Mouse (Mus musculus): ENCODE results near the gene Sdc3.

Sdc3 gene

DNA sequence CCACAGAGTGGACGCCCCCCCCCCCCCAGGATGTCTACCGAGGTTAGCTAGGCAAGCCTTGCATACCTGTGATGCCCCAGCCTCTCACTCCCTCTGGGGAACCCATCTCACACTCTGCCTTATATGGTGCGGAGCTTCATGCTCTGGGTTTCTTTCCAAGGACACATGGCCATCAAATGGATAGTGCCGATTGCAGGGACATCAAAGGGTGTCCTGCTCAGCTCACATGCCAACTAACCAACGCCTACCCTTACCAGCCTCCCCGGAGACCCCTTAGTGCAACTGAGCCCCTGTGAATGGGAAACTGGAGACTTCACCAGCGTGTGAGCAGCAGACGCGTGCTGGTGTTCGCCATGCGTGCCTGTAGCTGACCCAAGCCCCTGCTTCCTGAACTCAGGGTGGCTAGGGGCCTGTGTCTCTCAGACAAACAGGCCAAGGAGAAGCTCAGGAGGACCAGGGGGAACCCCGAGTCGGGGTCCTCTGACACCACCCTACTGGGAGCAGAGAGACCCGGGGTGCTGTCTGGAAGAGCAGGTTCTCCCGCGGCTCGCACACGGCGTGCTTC, 444 bp upstream of the Sdc3 start:
- in situ Hi-C loops (cut with MseI, MboI) = loop anchor here (5.0 kb wide), 2 partner anchors 85 to 160 kb away; no protein-coding TSS in a partner anchor

DNA sequence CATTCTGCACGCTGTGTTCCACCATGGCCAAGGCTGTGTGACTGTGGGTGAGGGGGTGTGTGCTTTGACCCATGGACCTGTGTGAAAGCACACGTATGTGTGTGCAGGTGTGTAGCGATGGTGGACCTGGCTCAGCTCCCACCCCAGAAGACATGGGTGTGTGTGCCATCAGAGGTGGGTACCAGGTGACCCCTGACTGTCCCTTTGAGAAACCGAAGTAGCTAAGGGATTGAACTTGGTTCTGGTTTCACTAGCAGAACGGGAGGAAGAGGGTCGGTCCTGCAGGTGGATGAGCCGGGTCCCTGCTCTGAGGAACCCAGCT, 804 bp downstream of the Sdc3 start:
- in situ Hi-C loops (cut with MseI, MboI) = loop anchor here (5.0 kb wide), 2 partner anchors 84 to 159 kb away; no protein-coding TSS in a partner anchor

DNA sequence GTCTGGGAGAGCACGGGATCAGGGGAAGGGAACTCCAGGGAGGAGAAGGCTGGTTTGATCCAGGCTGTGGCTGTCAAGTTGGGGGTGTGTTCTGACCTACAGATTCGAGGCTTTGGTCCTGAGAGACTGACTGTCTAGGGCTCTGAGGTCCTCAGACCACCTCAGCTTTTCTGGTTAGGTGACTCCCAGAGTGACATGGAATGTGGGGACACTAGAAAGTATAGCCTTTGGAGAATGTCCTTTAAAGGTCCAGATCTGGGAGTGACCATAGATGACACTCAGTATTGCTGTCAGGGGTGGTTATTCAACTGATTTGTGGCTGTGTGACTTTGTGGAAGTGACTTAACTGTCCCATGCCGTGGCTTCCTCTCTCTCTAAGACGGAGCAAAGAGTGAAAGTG, 2.4 kb downstream of the Sdc3 start:
- in situ Hi-C loops (cut with MseI, MboI) = loop anchor here (5.0 kb wide), 2 partner anchors 83 to 158 kb away; no protein-coding TSS in a partner anchor

DNA sequence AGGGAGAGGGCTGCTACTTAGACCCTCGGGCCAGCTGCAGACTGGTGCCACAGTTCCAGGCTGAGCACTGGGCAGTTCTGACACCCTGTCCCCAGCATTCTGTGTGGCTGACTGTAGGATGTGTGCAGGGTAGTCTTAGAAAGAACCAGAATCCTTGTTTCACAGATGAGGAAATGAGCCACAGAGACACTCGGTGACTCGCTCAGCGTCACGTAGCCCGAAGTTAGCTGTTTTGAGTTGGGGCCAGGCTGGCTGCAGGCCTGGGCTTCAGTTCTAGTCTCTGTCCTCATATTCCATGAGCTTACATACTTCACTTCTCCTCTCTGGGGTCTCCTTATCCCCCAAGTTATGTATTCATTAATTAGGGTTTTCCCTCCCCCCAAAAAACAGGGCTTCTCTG, 3.6 kb downstream of the Sdc3 start:
- in situ Hi-C loops (cut with MseI, MboI) = no loop called here

DNA sequence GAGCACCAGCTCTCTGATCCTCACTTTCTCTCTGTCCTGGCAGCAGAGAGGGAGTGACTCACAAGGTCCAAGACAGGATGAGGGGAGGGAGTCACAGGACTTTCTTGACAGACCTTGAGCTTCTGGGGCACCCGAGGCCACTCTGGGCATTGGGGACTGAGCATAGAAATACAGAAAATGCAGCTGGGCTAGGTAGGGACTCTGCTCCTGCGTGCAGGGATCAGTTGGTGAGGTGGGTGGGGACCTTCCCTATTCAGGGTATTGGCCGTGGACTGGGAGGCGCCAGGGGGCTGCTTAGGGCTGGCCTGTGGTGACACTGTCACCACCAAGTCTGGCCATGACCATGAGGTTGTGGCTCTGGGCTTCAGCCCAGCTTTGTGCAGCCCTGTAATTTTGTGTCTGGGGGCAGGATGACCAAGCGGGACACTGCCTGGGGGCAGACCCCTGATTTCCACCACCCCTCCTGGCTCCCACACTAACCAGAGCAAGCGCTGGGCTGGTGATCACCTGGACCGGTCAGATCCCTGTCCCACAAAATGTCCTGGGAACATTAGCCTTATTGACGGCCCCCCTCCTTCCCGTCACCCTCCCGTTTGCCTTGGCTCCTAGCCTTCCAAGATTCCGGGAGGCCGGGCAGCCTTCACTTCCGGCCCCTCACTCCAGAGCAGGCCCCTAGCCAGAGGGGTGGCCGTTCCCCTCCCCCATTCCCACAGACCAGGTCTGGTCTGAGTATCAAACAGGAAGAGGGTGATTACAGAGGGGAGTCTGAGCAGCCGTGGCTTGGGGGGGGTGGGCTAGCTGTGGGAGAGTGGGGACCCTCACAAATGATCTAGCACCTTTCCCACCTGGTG, 5.1 kb downstream of the Sdc3 start:
- in situ Hi-C loops (cut with MseI, MboI) = no loop called here

DNA sequence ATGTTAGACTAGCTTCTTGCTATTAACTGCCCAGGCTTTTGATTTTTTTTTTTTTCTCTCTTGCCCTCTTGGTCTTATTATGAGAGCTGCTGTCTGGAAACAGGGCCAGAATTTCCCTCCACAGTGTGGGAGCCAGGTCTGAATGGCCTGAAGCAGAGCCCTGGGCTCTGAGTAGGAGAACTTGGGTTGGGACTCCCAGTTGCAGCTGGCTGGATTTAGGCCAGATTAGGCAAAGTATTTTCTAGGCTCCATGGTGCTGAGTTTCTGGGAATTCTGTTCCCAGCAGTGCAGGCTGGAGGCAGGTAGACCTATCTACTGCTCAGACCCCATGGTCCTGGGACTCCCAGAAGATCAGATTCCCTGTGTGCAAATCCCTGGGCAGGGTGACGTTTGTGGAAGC, 6.1 kb downstream of the Sdc3 start:
- in situ Hi-C loops (cut with MseI, MboI) = no loop called here

DNA sequence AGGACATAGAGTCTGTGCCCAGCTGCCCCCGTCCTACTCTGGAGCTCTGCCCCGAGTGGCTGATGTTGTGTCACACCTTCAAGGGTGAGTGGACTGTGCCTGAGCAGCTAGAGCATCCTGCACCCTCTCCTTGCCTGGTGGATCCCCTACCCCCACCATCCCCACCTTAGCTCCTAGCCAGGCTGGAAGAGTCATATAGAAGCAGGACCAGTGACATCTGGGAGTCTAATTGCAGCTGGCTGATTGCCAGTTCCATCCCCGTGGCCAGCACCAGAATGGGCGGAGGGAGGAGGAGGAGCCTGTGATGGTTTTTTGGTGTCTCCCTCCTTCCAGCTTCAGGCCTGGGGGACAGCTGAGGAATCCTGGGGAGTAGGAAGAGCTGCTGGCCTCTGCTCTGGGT, 6.8 kb downstream of the Sdc3 start:
- in situ Hi-C loops (cut with MseI, MboI) = no loop called here

DNA sequence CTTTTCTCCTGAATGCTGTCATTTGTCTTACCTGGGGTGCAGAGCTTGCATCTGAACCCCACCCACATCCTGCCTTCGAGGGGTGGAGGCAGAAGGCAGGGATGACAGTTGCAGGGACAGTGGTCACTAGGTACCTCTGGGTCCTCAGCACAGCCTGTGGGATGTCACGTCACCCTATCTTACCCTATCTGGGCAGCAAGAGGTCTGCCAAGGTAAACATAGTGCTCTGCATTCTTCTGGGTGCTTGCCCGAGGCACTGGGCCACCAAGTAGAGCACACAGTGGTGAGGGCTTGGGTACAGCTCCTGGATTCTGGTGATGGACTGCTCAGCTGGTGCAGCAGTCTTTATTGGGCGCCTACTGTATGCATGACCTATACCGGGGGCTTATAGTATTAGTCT, 7.2 kb downstream of the Sdc3 start:
- in situ Hi-C loops (cut with MseI, MboI) = no loop called here

DNA sequence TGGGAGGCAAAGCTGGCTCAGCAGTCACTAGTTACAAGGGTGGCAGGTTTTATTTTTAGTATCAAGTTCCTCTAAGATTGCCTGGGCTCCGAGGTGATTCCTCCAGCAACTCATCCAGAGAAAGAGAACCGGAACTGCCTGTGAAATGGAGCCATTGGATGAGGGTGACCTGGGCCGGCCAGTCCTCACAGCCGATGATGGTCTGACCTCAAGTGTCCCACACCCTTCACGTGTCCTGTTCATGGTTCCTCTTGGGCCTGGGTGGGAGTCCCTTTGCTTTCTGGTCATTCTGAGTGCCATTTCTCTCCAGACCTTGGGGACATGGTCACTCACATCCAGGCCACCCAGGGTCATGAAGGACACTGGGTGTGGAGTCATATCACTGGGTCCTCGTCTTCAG, 7.8 kb downstream of the Sdc3 start:
- in situ Hi-C loops (cut with MseI, MboI) = no loop called here

DNA sequence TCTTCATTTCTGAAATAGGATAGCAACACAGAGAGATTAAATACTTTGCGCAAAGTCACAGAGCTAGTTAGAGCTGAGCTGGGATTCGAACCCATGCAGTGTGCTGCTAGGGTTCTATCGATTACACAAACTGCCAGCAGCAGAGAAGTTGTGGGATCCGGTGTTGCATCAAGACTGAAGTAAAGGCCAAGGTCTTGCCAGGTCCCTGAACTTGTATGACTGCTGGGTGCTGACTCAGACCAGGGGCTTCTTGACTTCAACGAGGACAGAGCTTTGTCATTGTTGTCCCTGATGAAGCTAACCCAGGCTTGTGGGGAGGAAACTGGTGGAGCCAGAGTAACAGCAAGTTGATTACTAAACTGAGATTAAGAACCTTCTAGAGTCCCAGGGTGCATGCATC, 8.9 kb downstream of the Sdc3 start:
- in situ Hi-C loops (cut with MseI, MboI) = no loop called here

DNA sequence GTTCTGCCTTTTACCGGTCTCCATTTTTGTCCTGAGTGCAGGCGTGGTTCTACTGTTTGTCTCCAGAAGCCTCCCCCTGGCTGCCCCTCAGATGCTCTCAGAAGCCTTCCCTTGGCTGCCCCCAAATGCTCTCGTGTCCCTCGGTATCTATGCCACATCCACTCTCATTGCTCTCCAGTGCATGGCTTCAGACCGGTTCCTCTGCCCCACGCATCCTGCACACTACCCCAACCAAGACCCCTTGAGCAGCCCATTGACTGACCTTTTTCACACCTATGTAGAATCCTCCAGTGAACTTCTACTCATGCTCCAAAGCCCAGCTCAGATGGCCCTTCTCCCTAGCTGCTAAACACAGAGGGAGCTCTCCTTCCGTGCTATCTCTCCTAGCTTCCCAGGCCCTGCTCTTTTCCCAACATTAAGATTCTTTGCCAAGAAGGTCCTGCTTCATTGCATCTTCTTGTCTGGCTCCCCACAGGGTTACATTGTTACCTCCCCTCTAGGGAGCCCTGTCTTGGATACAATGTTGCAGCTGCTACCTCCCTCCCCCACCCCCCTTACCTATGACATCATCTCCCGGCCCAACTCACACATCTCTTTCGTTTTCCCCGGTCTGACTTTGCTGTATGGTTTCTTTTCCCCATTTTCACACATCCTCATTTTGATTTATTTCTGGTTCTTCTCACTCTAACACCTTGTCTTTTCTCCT, 9.4 kb downstream of the Sdc3 start:
- in situ Hi-C loops (cut with MseI, MboI) = no loop called here

DNA sequence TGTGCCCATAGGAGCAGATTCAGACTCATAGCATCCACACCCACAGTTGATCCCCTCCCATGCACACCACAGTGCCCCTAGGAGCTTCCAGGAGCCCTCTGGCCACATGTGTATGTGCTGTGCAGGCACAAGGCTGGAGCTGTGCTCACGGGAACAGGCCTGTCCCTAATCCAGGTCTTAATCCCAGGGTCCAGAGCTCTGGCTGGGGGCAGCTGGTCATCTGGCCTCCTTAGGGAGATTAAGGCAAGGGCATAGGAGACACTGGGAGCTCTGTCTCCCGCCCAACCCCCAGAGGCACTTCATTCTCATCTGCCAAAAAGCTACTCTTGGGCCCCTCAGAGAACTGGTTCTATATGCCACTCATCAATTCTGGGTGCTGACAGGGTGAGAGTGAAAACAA, 11.3 kb downstream of the Sdc3 start:
- in situ Hi-C loops (cut with MseI, MboI) = no loop called here

DNA sequence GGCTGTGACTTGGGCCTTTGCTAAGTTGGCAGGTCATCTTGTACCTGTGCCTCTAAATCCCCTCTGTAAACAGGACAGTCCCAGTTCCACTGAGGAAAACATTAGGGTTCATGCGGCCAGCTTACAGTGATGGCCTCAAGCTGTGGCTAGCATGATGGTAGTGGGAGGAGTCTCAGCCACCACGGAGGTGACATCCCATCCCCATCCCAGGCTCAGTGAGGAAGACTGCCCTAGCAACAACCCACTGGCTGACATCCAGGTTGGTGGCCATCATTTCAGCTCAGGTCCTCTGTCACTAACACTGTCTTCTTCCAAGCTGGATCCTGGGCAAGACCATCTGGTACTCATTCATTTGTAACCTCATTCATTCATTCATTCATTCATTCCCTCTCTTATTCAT, 12.0 kb downstream of the Sdc3 start:
- in situ Hi-C loops (cut with MseI, MboI) = no loop called here

DNA sequence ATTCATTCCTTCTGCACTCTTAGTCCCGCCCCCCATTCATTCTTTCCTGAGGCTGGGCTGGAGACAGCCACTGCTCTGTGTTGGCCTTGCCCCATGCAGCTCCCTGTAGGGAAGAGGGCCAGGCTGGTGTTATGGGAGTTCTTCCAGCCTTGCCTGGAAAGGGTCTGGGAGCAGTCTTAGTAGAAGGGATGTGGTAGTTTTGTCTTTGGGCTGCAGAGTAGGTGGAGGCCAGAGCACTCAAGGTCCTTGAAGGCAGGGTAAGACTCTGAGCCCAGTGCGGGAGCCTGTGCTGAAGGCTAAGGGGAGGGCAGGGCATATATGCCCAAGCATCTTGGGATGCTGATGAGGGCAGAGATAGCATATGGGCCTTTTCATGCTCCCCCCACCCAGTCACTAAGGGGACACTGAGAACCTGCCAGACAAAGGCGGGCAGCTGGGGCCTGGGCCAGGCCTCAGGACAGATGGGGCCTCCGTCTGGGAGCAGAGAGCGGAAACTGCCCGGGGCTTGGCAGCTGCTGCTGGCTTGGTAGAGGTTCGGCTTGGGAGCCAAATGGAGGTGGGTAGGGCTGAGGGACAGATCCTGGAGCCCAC, 12.5 kb downstream of the Sdc3 start:
- in situ Hi-C loops (cut with MseI, MboI) = no loop called here

DNA sequence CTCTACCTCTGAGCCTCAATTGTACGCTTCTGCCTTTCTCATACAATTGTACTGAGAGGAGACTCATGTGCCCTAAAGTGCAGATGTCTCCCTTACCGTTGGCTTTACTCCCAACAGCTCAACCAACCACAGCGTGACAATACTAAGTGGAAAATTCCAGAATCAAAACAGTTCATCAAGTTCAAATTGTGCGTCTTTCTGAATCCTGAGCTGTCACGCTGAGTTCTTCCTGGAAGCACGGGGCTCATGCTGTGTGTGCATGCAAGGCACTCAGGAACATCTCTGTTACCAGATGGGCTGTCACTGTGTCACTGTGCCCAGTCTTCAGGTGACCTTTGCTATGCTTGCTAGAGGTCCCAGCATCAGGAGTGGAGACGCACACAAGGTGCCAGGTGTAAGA, 13.4 kb downstream of the Sdc3 start:
- in situ Hi-C loops (cut with MseI, MboI) = no loop called here

DNA sequence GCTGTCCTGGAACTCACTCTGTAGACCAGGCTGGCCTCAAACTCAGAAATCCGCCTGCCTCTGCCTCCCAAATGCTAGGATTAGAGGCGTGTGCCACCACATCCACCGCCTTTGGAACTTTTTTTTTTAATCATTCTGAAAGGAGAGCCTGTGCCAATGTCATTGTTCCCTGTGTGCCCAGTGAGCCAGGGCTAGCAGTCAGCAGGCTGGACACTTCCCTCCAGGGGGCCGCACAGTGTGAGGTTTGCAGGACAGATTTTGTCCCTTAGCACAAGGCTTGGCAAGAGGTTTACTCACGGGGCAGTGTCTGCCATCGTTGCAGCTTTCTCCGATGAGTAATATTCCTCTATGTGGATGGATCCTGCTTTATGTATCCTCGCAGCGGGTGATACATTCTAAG, 14.4 kb downstream of the Sdc3 start:
- in situ Hi-C loops (cut with MseI, MboI) = no loop called here

DNA sequence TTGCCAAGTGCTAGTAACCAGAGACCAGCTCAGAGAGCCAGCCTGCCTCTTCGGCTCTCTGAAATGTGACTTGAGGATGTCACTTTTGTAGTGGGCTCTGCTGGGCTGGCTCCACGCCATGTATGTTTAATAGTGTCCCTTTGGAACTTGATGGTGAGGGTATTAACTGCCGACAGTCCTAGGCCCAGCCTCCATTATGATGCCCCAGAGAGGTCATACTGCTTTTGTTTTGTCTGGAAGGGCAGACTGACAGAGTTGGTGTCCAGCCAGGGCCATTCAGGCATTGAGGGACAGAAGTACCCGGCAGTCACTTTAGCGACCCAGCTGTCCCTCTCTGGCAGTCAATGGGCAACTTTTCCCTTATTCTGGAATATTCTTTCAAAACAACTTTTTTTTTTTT, 17.4 kb downstream of the Sdc3 start:
- in situ Hi-C loops (cut with MseI, MboI) = no loop called here

DNA sequence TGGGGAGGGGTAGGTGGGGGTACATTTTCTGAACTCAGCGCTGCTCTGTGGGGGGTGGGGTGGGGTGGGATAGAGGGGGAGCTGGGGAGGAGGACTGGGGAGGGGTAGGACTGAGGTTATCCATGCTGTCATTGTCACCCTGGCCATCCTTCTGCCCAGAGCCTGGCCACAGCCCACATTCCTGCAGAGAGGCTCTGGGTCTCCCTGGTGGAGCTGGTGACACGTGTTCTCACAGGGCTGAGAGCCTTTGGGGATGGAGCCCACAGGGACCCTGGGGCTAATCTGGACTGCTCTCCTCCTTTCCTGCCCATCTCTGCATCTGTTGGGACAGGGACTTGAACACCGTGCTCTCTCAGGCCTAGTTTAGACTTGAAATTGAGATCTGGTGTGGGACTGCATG, 18.5 kb downstream of the Sdc3 start:
- in situ Hi-C loops (cut with MseI, MboI) = no loop called here

DNA sequence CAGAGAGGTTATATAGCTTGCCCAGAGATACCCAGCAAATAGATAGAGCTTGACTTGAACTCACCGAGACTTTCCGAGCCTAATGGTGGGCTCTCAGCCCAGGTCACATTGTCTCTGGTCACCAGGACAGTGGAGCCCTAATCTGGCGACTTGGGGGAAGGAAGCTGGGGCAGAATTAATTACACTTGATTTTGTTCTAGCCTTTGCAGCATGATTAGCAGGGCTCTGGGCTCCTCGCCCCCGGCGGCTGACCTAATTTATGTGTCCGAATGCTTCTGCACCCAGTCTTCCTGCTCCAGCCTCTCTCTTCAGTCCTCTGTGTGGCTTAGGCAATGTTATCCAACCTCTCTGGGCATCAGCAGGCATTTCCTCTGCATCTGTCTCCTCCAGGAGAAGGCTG, 19.0 kb downstream of the Sdc3 start:
- in situ Hi-C loops (cut with MseI, MboI) = no loop called here

DNA sequence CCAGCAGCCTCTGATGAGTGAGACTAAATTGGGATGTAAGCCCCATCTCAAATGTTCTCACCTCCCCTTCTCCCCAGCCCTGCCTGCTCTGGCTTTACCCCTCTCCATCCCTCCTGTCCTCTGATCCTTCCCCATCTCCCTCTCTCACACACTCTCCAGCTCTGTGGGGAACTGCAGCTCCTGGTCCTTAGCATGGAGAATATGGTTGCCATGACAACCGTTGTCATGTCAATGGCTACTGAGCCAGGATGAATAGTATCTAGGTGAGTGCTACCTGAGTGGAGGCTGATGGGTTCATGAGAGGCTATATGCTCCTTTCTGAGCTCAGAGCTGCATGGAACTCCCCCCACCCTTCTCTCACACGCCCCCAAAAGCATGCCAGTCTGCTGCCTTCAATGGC, 21.6 kb downstream of the Sdc3 start:
- in situ Hi-C loops (cut with MseI, MboI) = no loop called here

DNA sequence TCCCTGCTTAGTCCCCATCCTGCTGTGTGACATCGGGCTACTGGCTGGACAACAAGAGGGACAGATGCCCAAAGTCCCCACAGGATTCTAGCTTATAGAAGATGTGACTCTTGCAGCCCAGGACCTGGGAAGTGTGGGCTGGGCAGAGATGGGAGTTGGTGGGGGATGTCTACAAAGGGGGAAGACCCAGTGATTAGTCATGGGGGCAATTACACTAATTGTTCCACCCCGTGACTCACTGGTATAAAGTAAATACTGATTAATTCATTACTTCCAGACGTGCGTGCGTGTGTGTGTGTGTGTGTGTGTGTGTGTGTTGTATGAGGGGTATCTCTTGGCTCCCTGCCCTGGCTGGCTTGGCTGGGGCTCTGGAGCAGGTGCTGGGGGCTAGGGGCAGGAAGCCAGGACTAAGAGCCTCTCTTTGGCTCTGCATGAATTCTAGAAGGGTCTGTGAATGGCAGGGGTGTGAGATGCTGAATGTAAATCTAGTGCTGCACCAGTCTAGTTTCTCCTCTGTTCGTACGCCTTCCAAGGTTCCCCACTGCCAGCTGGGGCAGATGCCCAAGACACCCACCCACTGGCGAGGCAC, 22.5 kb downstream of the Sdc3 start:
- in situ Hi-C loops (cut with MseI, MboI) = no loop called here

DNA sequence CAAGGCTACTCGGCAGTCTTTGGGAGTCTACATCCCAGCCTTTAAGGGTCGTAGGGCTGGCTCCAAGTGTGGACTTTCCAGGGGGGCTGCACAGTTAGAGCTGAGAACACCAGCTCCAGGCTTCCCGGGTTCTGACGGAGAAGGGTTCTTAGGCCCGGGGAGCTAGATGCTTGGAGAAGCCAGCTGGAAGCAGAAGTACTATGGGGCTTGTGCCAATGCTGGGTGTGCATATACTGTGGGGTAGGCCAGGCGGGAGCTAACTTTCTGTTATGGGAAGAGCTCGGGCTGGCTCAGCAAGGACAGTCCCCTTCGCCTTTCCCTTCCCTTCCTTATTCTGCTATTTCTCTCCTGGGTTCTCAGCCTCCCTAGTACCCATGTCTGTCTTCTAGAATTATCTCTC, 23.5 kb downstream of the Sdc3 start:
- in situ Hi-C loops (cut with MseI, MboI) = no loop called here

All from mouse trophoblast stem cell (cell line).